Mouse (Mus musculus) MEL-GATA-1-ER (cell line): Measurements from ENCODE around the gene Cdyl2.

Experiments used
- DNase-seq: peaks from one replicate; pipeline ENCODE4 v3.0.0-alpha.2; 2012; ENCODE audit warnings: low read depth; ENCODE audit errors: extremely low read depth

Cdyl2 gene

GRCm38 (mm10) chr8:116732684-116733647 is at the start of gene Cdyl2:
Gene Cdyl2, minus strand, starts transcription at chr8:116732991.
- no peak for DNase-seq

- no peak for DNase-seq
These were observed 47.8 kb upstream of the Cdyl2 start for GRCm38 (mm10) chr8:116780594-116780993.

DNA sequence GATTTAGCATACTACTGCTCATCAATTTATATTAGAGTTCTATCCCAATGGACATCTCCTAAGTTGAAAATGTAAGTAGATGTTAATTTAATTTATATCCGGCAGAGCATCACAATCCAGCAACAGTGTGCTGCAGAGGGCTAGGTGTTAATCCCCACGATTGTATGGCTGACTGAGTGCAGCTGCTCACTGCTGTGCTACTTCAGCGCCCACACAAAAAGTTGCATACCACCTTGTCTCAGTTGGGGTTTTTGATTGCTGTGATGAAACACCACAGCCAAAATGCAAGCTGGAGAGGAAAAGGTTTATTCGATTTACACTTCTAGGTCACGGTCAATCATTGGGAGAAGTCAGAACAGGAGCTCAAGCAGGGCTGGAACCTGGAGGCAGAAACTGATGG is 41.4 kb upstream of the Cdyl2 start:
- DNase-seq = no peak

- no peak for DNase-seq
These were observed 39.9 kb upstream of the Cdyl2 start for GRCm38 (mm10) chr8:116772727-116773126.

GRCm38 (mm10) chr8:116771797-116772343 is 39.1 kb upstream of the Cdyl2 start:
- no peak for DNase-seq

GRCm38 (mm10) chr8:116770756-116771155 is 38.0 kb upstream of the Cdyl2 start:
- no peak for DNase-seq

DNA sequence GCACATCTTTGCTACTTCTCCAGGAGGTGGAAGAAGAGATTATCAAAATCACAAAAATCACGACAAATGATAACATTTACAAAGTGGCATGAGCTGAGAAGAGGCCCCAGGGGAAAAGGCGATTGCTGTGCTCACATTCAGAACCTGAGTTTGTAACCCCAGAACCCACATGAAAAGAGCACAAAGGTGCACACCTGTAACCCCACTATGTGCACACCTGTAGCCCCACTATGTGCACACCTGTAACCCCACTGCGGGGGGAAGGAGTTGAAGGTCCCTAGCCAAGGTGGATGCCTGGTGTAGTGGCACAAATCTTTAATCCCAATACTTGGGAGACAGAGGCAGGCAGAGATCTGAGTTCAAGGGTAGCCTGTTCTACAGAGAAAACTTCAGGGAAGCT is 23.4 kb upstream of the Cdyl2 start:
- DNase-seq = no peak

- DNase-seq = no peak
These were observed 22.8 kb upstream of the Cdyl2 start for GRCm38 (mm10) chr8:116755557-116755956.

DNA sequence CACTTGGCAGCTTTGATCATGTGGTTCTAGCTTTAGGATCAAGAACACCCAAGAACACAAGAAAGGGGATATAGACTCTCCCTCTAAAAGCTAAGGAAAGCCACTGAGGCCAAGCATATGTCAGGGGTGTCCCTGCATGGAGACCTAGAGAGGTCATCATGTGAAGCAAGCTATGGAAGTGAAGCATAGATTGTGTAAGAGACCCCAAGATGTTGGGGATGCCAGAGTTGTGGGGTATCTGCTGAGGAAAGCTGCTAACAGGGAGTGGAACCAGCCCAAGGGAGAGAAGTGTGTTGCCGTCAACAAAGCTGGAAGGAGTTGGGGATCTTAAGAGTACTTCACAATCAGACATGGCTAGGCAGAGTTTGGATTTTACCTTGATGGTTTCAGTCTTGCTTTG is 7.9 kb upstream of the Cdyl2 start:
- DNase-seq = no peak

DNA sequence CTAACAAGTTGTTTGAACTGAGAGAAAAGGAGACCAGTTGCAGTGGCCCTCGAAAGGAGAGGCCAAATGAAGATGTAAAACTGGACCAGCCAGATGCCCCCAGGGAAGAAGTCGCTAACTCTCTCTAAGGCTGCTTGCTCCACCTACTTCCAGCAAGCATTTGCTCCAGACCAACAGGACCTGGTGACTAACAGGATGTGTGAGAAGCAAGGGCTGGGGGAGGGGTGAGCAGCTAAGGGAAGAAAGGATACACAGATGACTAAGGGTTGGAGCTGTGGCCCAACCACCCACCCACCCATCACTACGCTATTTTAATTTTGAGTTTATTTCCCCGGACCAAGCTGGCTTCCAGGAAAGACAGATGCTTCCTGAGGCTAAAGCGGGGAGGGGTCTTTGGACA is 2.5 kb upstream of the Cdyl2 start:
- DNase-seq = no peak

GRCm38 (mm10) chr8:116734176-116734575 is 1.4 kb upstream of the Cdyl2 start:
- DNase-seq = no peak

DNA sequence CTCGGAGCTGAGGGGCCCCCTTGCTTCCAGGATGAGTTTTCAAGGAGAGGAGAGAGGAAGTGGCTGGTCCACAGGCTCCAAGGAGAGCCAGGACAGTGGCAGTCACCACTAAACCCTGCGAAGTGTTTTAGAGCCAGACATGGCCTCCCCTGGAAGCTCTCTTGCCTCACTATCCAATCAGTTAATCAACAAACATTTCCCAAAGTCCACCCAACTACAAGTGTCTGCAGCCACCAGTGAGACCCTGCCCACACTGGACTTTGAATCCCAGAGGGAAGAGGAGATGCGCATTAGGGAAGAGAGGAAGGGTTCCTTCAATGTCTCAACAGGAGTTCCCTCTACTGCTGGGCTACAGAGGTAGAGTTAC is 840 bp upstream of the Cdyl2 start:
- no peak for DNase-seq

DNA sequence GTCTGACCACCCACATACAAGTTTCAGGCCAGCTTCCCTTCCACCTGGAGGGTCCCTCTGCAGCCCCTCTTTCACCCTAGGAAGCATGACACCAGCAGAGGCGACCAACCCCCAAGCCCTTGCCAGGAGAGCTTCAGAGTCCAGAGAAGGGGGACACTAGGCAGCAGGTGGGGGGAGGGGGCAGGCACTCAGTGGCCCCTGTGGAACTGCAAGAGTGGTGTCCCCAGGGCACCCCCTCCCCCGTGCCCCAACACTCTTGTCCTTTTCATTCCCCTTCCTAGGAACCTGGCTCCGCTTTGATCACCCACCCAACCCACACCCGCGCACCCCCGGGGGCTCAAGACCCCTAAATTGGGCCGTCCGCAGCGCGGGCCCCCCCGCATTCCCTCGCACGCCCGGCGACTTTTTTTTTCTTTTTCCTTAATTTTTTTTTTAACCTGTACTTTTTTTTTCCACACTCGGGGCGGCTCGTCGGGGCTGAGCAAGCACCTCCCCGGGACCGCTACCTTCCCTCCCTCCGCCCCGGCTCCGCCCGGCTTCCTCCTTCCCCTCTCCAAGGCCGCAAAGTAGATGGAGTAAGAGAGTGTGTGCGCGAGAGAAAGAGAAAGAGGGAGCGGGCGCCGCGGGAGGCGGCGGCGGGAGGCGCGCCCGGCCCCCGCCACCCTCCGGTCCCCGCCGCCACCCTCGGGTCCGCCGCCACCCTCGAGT is 661 bp downstream of the Cdyl2 start:
- DNase-seq = no peak

DNA sequence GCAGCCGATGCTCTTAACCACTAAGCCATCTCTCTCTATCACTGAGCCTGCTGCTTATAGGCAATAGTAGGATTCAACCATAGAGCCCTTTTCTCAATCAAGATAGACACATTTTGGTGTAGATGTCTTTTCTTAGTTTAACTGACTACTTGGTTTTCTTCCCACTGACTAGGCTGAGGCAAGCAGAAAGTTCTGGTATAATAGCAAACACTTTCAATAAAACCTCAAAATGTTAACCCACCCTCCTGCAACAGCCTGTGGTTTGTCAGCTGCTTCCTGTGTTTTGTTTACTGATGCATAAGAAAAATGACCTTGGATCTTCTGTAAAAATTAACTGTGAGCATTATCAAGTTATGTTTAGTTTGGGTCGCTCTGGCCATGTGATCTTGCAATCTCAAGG is 11.3 kb downstream of the Cdyl2 start:
- DNase-seq = no peak

GRCm38 (mm10) chr8:116707496-116707895 is 25.3 kb downstream of the Cdyl2 start:
- DNase-seq = no peak

DNA sequence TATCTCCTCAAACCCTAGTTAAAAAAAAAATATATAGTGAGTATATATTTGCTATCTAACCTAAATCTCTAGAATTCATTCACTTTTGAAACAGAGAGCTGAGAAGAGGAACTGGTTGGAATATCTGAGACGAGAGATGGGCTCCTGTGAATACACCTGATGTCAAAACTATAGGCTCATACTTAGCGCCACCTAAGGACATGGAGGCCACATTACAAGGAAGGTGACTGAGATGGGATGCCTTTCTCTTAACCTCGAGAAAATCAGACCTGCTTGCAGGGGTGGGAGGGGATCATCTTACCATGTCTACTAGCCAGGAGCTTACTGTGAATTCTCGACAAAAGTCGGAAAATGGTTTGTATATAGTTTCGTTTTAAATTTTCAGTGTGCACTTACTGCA is 30.3 kb downstream of the Cdyl2 start:
- no peak for DNase-seq

DNA sequence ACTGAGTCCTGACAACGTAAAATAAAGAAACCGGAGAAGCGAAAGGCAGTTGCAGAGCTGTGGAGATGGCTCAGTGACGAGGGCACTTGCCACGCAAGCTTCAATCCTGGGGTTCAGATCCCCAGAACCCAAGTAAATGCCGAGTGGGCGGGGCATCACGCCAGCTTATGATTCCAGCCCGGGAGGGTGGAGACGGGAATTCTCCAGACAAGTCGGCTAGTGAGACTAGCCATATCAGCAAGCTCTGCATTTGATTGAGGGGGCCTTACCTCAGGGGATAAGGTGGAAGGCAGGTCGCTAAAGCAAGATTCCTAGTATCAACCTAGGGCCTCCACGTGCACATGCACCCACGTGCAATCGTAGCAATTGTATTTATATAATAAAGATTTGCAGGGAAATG is 39.9 kb downstream of the Cdyl2 start:
- no peak for DNase-seq

DNA sequence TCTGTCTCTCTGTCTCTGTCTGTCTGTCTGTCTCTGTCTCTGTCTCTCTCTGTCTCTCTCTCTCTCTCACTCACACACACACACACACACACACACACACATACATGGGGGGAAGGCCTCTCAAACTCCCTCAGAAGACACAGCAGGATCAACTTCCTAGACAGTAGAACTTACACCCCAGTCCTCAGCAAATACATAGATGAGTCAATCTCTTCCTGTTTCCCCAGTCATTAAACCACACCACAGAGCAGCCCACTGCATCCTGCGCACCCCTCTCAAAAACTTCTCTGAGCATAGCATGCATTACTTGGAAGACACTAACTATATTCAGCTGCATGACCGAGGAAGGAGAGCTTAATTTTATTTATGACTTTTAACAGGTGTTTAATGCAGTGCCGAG is 43.0 kb downstream of the Cdyl2 start:
- DNase-seq = no peak

- DNase-seq = no peak
These were observed 56.6 kb downstream of the Cdyl2 start for GRCm38 (mm10) chr8:116676174-116676573.

- no peak for DNase-seq
These were observed 58.6 kb downstream of the Cdyl2 start for GRCm38 (mm10) chr8:116673966-116674805.

GRCm38 (mm10) chr8:116673493-116673892 is 59.3 kb downstream of the Cdyl2 start:
- DNase-seq = no peak
